ENCODE assay signal across 11 mouse cellular contexts in genomic region chr11:106751039-106752018, GRCm38 (mm10). TPM values are rescaled to one million over a fixed set of nuclear protein-coding genes. Genes with fewer than 3 reads are reported as not detected.
DNase-seq lines count a peak whose midpoint lies in the region; ATAC-seq and TF ChIP-seq lines count a peak whose summit lies in the region.
"Had no signal": no experiment of that assay in that cellular context is flagged by ENCODE, and none has a peak within 500 bp of the region (broad histone marks: within the 10 kb centered on the region; RNA-seq: fewer than 3 reads in every experiment).

TSS of gene Milr1 (plus strand) at chr11:106751226.

- no peaks in the 10 kb centered on the region for H3K79me2 ChIP-seq in liver, adult 2 months (ENCODE audit: control insufficient read depth, insufficient read depth, low read length)

- peak within 1 kb of the TSS; percentile 53; the same call in 1 of the 2 replicates for H3K27ac ChIP-seq in liver, adult 2 months (replicated peaks; ENCODE audit: insufficient read depth, low read depth, low read length)
- no peak within 1 kb of the TSS for H3K27ac ChIP-seq in liver, embryonic 14.5 days
- peak within 1 kb of the TSS; percentile 86 for H3K27ac ChIP-seq in thymus, adult 2 months (ENCODE audit: control insufficient read depth, insufficient read depth, low read length)
- H3K27ac ChIP-seq: neural tube, embryonic 13.5 days had no signal

- H3K9me3 ChIP-seq in liver, embryonic 14.5 days (ENCODE audit: control insufficient read depth, low read length) = no peaks in the 10 kb centered on the region
- H3K9me3 ChIP-seq: neural tube, embryonic 13.5 days had no signal

- DNase-seq in liver, adult 2 months (ENCODE audit: extremely low read depth, low read depth, low spot score) = no peak
- no peak for DNase-seq in liver
- DNase-seq in NIH3T3 (ENCODE audit: low read depth) = peak; percentile 52
- DNase-seq in liver, embryonic 14.5 days (ENCODE audit: low read depth in 3 of 3, low spot score in 3 of 3) = no peak
- no peak for DNase-seq in thymus, adult 2 months
- no peak for DNase-seq in kidney, postnatal 10 days
- DNase-seq in cerebellum, postnatal 10 days = no peak
- DNase-seq in adrenal gland, postnatal 36 days = no peak
- DNase-seq: lung, embryonic 14.5 days had no signal

- no peak within 1 kb of the TSS for H3K4me3 ChIP-seq in liver, adult 2 months (ENCODE audit: insufficient read depth, low read depth, low read length)
- peak within 1 kb of the TSS in 1 of 2 experiments; percentile 35; a peak in 2 of 4 replicates for H3K4me3 ChIP-seq in liver, embryonic 14.5 days (ENCODE audit: insufficient read depth in 1 of 2, low read depth in 2 of 2, low read length in 2 of 2)
- peak within 1 kb of the TSS; percentile 48 for H3K4me3 ChIP-seq in thymus, adult 2 months (ENCODE audit: control insufficient read depth, insufficient read depth, low read length)
- H3K4me3 ChIP-seq: neural tube, embryonic 13.5 days had no signal

- no peak for ATAC-seq in liver, embryonic 14.5 days (ENCODE audit: insufficient read depth)
- ATAC-seq: hindbrain, embryonic 16.5 days had no signal

- no peak for TF ChIP-seq CTCF in liver, adult 2 months (IDR thresholded peaks at IDR 0.05; ENCODE audit: low read depth, low read length)
- TF ChIP-seq CTCF in liver, embryonic 14.5 days (IDR thresholded peaks at IDR 0.05; ENCODE audit: low read depth) = no peak
- TF ChIP-seq CTCF in thymus, adult 2 months (IDR thresholded peaks at IDR 0.05; ENCODE audit: borderline replicate concordance, control insufficient read depth, extremely low read depth, insufficient read depth, low read length, poor library complexity) = no peak

- H3K4me1 ChIP-seq in liver, adult 2 months (ENCODE audit: control insufficient read depth, insufficient read depth, low read length) = peaks cover 2% of the 10 kb centered on the region; the same call in 1 of the 2 replicates
- H3K4me1 ChIP-seq in liver, embryonic 14.5 days (replicated peaks; ENCODE audit: control insufficient read depth in 2 of 2, insufficient read depth in 2 of 2, low read length in 1 of 2) = peaks cover 0 to 9% of the 10 kb centered on the region in 2 experiments; a peak in 2 of 4 replicates
- H3K4me1 ChIP-seq in thymus, adult 2 months (replicated peaks; ENCODE audit: control insufficient read depth, insufficient read depth, low read length) = peaks cover 15% of the 10 kb centered on the region
- H3K4me1 ChIP-seq: neural tube, embryonic 13.5 days had no signal

- no peak for TF ChIP-seq EP300 in liver, embryonic 14.5 days (IDR thresholded peaks at IDR 0.05; ENCODE audit: low read depth)

- no peak within 1 kb of the TSS for H3K9ac ChIP-seq in liver, adult 2 months (ENCODE audit: low read depth, low read length)
- no peak within 1 kb of the TSS for H3K9ac ChIP-seq in liver, embryonic 14.5 days (replicated peaks)
- H3K9ac ChIP-seq: lung, embryonic 14.5 days; neural tube, embryonic 13.5 days had no signal

- 77% methylated on average over 17 of the region's 17 CpGs for WGBS in liver, adult 2 months
- WGBS in liver, embryonic 14.5 days (ENCODE audit: insufficient replicate concordance) = 15% methylated on average over 17 of the region's 17 CpGs
- WGBS in thymus, adult 2 months = 5% methylated on average over 17 of the region's 17 CpGs

- no peaks in the 10 kb centered on the region; the same call in 1 of the 2 replicates for H3K27me3 ChIP-seq in liver, adult 2 months (ENCODE audit: control insufficient read depth, insufficient read depth, low read length)
- H3K27me3 ChIP-seq in liver, embryonic 14.5 days (ENCODE audit: control insufficient read depth, insufficient read depth, low read length) = no peaks in the 10 kb centered on the region; the same call in 1 of the 2 replicates
- H3K27me3 ChIP-seq in thymus, adult 2 months (ENCODE audit: control insufficient read depth, insufficient read depth, low read length) = no peaks in the 10 kb centered on the region
- H3K27me3 ChIP-seq: neural tube, embryonic 13.5 days had no signal

- H3K36me3 ChIP-seq in liver, adult 2 months (ENCODE audit: control insufficient read depth, insufficient read depth, low read length) = no peaks in the 10 kb centered on the region
- H3K36me3 ChIP-seq in liver, embryonic 14.5 days (replicated peaks; ENCODE audit: control insufficient read depth, insufficient read depth, low read depth) = no peaks in the 10 kb centered on the region
- no peaks in the 10 kb centered on the region for H3K36me3 ChIP-seq in thymus, adult 2 months (ENCODE audit: control insufficient read depth, insufficient read depth, low read length)
- H3K36me3 ChIP-seq: neural tube, embryonic 13.5 days had no signal

- TF ChIP-seq POLR2A in liver, adult 2 months (IDR thresholded peaks at IDR 0.05; ENCODE audit: extremely low read depth, insufficient read depth, low read length) = no peak
- TF ChIP-seq POLR2A in thymus, adult 2 months (IDR thresholded peaks at IDR 0.05; ENCODE audit: control insufficient read depth, extremely low read depth, insufficient read depth, low read length, poor library complexity) = no peak

- H3K4me2 ChIP-seq in liver, embryonic 14.5 days (ENCODE audit: low read depth) = peak within 1 kb of the TSS; percentile 31; the same call in 1 of the 2 replicates
- H3K4me2 ChIP-seq: lung, embryonic 14.5 days; neural tube, embryonic 13.5 days had no signal

RNA-seq across cellular contexts. Expression of gene Milr1, which starts in this region (rescaled TPM):
- 0.37 and 1.1 TPM in 2 replicates for total RNA-seq in liver, adult 2 months (2014; rRNA removed)
- polyA plus RNA-seq in liver, adult 2 months (2012; rRNA removed) = 0.10 TPM in 2 replicates
- polyA plus RNA-seq in liver, embryonic 14.5 days (2012; rRNA removed) = 1.00 and 2.2 TPM in 2 replicates
- 2.2 and 3.0 TPM in 2 replicates for polyA plus RNA-seq in liver, embryonic 14.5 days (2014; fragmentation: Nextera tagmentation; extraction: Ambion mirVana)
- 2.8 and 3.6 TPM in 2 replicates for polyA plus RNA-seq in thymus, adult 2 months (2012; rRNA removed)
- 1 to 10 TPM; 1.7 to 2.1 TPM for total RNA-seq in adrenal gland, postnatal 36 days (2021)
